Mouse (Mus musculus) ZHBTc4 (cell line): ENCODE measurements around the gene Scyl1.
A peak's percentile ranks its signal among the peaks of the same experiment; 100 is the strongest.

Source experiments
- DNase-seq: peaks from one replicate; pipeline ENCODE4 v3.0.0-alpha.2; 2011; ENCODE audit warnings: low read depth, low spot score

Scyl1 gene

GRCm38 (mm10) chr19:5716955-5717354 is 54.3 kb downstream of the Scyl1 start:
- DNase-seq, result no peak

GRCm38 (mm10) chr19:5715793-5716688 is 55.2 kb downstream of the Scyl1 start:
- peak; percentile 83 for DNase-seq

- DNase-seq, result peak; percentile 86
Observed at GRCm38 (mm10) chr19:5713730-5714129, 57.5 kb downstream of the Scyl1 start.

GRCm38 (mm10) chr19:5713255-5713654 is 58.0 kb downstream of the Scyl1 start:
- DNase-seq, result no peak

- no peak for DNase-seq
Observed at GRCm38 (mm10) chr19:5711907-5712460, 59.2 kb downstream of the Scyl1 start.

- DNase-seq, result peak; percentile 83
Observed at GRCm38 (mm10) chr19:5711218-5711617, 60.0 kb downstream of the Scyl1 start.

GRCm38 (mm10) chr19:5710581-5710980 is 60.6 kb downstream of the Scyl1 start:
- DNase-seq, result no peak

GRCm38 (mm10) chr19:5710068-5710467 is 61.2 kb downstream of the Scyl1 start:
- no peak for DNase-seq
